Mouse (Mus musculus) left cerebral cortex, adult 11 months (tissue): ENCODE results near the gene Adam8.

Experiments used
- DNase-seq: peaks from one replicate; pipeline ENCODE4 v3.0.0; 2022; ENCODE audit warnings: low spot score

The Adam8 gene

DNA sequence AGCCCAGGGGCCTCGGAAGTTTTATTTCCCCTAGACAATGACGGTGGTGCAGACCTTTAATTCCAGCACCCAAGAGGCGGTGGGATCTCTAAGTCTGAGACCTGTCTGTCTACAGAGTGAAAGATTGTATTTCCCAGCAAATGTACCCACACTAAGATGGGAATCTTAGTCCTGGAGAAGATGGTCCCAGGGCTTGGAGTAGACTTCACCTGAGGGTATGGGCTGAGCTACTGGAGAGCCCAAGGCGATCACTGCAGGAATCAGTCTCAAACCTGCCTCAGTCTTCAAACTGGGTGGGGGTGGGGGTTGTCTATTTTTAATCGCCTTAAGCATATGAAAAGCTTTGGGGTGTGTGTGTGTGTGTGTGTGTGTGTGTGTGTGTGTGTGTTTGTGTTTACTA lies 46.3 kb downstream of the Adam8 start:
- DNase-seq: no peak

GRCm38 (mm10) chr7:139945516-139945915 lies 46.8 kb downstream of the Adam8 start:
- DNase-seq: no peak

DNA sequence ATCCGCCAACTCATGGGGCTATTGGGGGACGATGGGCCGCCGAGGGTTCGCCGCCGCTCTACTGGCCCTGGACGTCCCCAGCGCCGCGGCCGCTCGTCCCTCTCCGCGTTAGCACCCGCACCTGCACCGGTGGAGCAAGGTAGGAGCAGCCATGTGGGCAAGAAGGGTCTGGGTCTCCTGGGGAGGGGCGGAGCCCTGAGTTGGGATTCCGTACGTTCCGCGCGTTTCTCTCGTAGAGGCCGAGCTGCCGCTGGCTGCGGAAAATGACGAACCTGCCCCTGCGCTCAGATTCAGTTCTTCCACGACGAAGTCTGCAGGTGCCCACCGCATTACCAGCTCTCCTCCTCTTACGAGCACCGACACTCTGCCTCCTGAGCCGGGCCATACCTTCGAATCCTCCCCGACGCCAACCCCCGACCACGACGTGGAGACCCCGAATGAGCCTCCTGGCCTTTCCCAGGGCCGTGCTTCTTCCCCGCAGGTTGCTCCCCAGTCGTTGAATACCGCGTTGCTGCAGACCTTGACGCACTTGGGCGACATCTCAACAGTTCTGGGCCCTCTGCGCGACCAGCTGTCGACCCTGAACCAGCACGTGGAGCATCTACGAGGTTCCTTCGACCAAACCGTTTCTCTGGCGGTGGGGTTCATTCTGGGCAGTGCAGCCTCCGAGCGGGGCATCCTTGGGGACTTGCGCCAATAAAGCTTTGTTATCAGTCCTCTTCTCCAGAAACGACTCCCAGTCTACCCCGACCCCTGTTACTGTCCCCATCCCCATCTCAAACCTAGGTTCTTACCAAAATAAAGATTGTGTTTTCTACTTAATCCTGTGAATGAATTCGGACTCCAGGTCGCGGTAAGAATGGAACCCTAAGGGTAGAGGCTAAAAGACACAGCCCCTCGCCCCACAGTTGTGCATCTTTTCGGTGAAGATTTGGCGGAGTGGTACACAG lies 47.8 kb downstream of the Adam8 start:
- DNase-seq: no peak

- DNase-seq: no peak
Observed at GRCm38 (mm10) chr7:139943674-139944281, 48.6 kb downstream of the Adam8 start, which contains the start of gene Utf1. Gene Utf1, plus strand, starts transcription at chr7:139943789.

DNA sequence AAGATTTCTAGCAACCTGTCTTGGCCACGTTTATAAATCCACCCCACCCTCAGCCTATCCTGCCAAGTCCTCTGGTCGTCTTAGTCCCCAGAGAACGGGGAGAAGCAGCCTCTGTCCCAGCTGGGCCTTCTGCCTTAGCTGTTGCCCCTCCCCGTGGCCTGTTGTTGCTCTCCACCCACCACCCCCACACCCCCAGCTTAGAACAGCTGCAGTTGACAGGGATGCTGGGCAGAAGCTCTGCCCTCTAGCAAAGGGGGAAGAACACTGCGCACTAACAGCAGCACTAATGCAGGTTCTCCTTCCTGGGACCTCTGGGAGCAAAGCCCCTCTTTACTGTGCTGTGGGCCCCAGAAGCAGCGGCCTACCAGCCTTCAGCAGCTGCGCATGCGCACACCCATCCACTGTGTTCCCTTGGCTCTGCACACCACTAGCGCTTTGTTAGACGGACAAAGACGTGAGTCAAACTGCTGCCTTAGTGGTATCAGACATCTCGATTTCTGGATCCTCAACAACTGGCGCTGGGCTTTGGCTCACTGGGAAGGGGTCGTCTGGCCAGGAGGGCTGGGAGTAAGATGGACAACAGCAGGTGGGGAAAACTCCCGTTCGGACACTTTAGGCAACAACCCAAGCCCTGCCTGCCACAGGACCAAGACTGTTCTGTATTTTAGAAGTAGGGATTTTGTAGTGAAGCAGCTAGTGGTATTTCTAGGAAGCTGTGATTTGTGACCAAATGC lies 51.7 kb downstream of the Adam8 start:
- DNase-seq: no peak

DNA sequence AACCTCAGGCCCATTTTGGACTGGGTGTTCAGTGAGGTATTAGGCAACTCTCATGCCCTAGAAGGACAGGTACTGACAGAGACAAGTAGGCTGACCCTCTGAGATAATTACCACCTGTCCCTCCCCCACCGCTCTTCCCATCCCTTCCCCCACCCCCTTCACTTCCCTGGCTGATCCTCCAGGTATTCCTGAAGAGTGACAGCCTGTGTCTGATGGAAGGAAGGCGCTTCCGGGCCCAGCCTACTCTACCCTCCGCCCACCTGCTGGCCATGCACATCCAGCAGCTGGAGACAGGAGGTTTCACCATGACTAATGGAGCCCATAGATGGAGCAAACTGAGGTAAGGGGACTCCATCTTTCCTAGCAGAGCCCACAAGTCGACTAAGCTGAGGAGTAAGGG lies 54.6 kb downstream of the Adam8 start:
- DNase-seq: no peak

GRCm38 (mm10) chr7:139937138-139937537 lies 55.2 kb downstream of the Adam8 start:
- DNase-seq: no peak

DNA sequence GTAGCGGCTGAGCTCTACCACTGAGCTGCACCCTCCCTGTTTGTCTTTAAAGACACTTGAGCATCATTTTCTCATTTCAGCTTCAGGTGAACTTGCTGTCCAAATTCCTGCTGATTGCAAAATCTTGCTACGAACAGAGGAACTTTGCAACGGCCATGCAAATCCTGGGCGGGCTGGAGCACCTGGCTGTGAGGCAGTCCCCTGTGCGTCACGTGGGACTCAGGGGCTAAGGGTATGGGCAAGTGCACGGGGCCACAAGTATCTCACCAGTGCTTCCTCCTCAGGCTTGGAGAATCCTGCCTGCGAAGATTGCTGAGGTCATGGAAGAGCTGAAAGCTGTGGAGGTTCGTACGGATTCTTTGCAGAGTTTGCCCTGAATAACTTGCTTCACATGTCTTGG lies 55.7 kb downstream of the Adam8 start:
- DNase-seq: no peak

DNA sequence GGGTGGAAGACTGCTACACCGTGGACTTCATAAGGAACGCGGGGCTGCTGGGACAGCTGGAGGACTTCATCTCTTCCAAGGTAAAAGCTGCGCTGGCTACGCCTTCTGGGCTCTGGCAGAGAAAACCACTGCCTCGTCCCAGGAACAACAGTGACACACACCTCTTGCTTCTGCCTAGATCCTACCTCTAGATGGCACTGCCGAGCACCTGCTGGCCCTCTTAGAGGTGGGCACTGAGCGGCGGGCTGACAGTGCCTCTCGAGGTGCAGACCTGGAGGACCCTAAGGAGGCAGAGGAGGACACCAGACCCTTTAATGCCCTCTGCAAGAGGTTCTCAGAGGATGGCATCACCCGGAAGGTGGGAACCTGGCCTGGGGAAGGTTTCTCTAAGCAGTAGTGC lies 61.6 kb downstream of the Adam8 start:
- no peak for DNase-seq
